Mouse (Mus musculus): ENCODE results near the gene Gm10272. TPM values are rescaled to one million over a fixed set of nuclear protein-coding genes. Genes with fewer than 3 reads are reported as not detected.
"Not testable (repeated sequence)": the region's sequence is repeated elsewhere in the genome, so short reads cannot be mapped to it uniquely, and the experiment has no call there.

Gene Gm10272
- polyA plus RNA-seq, 1 experiment from 2014 or later = not detected

GRCm38 (mm10) chr10:77750686-77751085 lies 44.3 kb downstream of the Gm10272 start:
- H3K4me2 ChIP-seq (ENCODE audit: low read length); H3K4me3 ChIP-seq (replicated peaks; ENCODE audit: low read length); H3K27ac ChIP-seq (ENCODE audit: low read length); H3K4me1 ChIP-seq (replicated peaks; ENCODE audit: control insufficient read depth, insufficient read depth, low read length); H3K36me3 ChIP-seq (ENCODE audit: control insufficient read depth, insufficient read depth); H3K9ac ChIP-seq (replicated peaks; ENCODE audit: low read depth, low read length); H3K27me3 ChIP-seq (replicated peaks; ENCODE audit: control insufficient read depth, insufficient read depth, low read length); H3K9me3 ChIP-seq (ENCODE audit: control insufficient read depth, low read length); ATAC-seq: not testable (repeated sequence)
- WGBS = 56% methylated on average over 1 of the region's 1 CpGs

- not testable (repeated sequence) for H3K4me2 ChIP-seq (ENCODE audit: low read length); ATAC-seq; H3K27ac ChIP-seq (ENCODE audit: low read length); H3K27me3 ChIP-seq (replicated peaks; ENCODE audit: control insufficient read depth, insufficient read depth, low read length); H3K4me3 ChIP-seq (replicated peaks; ENCODE audit: low read length); H3K4me1 ChIP-seq (replicated peaks; ENCODE audit: control insufficient read depth, insufficient read depth, low read length); H3K36me3 ChIP-seq (ENCODE audit: control insufficient read depth, insufficient read depth); H3K9me3 ChIP-seq (ENCODE audit: control insufficient read depth, low read length); H3K9ac ChIP-seq (replicated peaks; ENCODE audit: low read depth, low read length)
- 71% methylated on average over 1 of the region's 1 CpGs for WGBS
These were observed 44.8 kb downstream of the Gm10272 start, which contains the start of gene Gm9736 for GRCm38 (mm10) chr10:77751254-77751653. TSS of gene Gm9736 (minus strand) at chr10:77751354.

- ATAC-seq; H3K4me1 ChIP-seq (replicated peaks; ENCODE audit: control insufficient read depth, insufficient read depth, low read length); H3K27ac ChIP-seq (ENCODE audit: low read length); H3K9me3 ChIP-seq (ENCODE audit: control insufficient read depth, low read length); H3K27me3 ChIP-seq (replicated peaks; ENCODE audit: control insufficient read depth, insufficient read depth, low read length); H3K36me3 ChIP-seq (ENCODE audit: control insufficient read depth, insufficient read depth); H3K4me3 ChIP-seq (replicated peaks; ENCODE audit: low read length); H3K9ac ChIP-seq (replicated peaks; ENCODE audit: low read depth, low read length); H3K4me2 ChIP-seq (ENCODE audit: low read length): not testable (repeated sequence)
- 64% methylated on average over 3 of the region's 3 CpGs for WGBS
These were observed 45.9 kb downstream of the Gm10272 start for GRCm38 (mm10) chr10:77752312-77752711.

- Histone ChIP-seq H3K9ac (replicated peaks; ENCODE audit: low read depth, low read length) (no peak overlapping the region), H3K27ac (ENCODE audit: low read length) (no peak overlapping the region), H3K4me2 (ENCODE audit: low read length) (no peak overlapping the region), H3K4me1 (replicated peaks; ENCODE audit: control insufficient read depth, insufficient read depth, low read length) (no peaks in the 10 kb centered on the region), H3K4me3 (replicated peaks; ENCODE audit: low read length) (no peak overlapping the region), H3K36me3 (ENCODE audit: control insufficient read depth, insufficient read depth) (no peaks in the 10 kb centered on the region), H3K9me3 (ENCODE audit: control insufficient read depth, low read length) (no peaks in the 10 kb centered on the region), H3K27me3 (replicated peaks; ENCODE audit: control insufficient read depth, insufficient read depth, low read length) (no peaks in the 10 kb centered on the region)
- ATAC-seq = no peak
These were observed 47.0 kb downstream of the Gm10272 start for GRCm38 (mm10) chr10:77753448-77753847.

Other genes starting within 250 kb of the Gm10272 start
- 41.6 and 42.8 TPM in 2 replicates for gene Fam207a, start 190.8 kb upstream of the Gm10272 start, polyA plus RNA-seq (2015; fragmentation: Nextera tagmentation; extraction: Ambion mirVana)
- gene Itgb2, start 176.4 kb upstream of the Gm10272 start, polyA plus RNA-seq (2015; fragmentation: Nextera tagmentation; extraction: Ambion mirVana) = 0.80 and 0.85 TPM in 2 replicates
- gene Pttg1ip, start 124.9 kb upstream of the Gm10272 start, polyA plus RNA-seq (2015; fragmentation: Nextera tagmentation; extraction: Ambion mirVana) = 73.3 and 80.5 TPM in 2 replicates
- gene Sumo3, start 100.5 kb upstream of the Gm10272 start, polyA plus RNA-seq (2015; fragmentation: Nextera tagmentation; extraction: Ambion mirVana) = 335 and 349 TPM in 2 replicates
- 1.2 and 8.4 TPM in 2 replicates for gene Gm49325, start 100.4 kb upstream of the Gm10272 start, polyA plus RNA-seq (2015; fragmentation: Nextera tagmentation; extraction: Ambion mirVana)
- 107 and 114 TPM in 2 replicates for gene Ube2g2, start 84.4 kb upstream of the Gm10272 start, polyA plus RNA-seq (2015; fragmentation: Nextera tagmentation; extraction: Ambion mirVana)
- 0.30 and 0.39 TPM in 2 replicates for gene Tspear, start 20.1 kb upstream of the Gm10272 start, polyA plus RNA-seq (2015; fragmentation: Nextera tagmentation; extraction: Ambion mirVana)
- not detected in 2 replicates for gene Gm19402, start 15.9 kb upstream of the Gm10272 start, polyA plus RNA-seq (2015; fragmentation: Nextera tagmentation; extraction: Ambion mirVana)
- gene Gm9508, start 9.4 kb upstream of the Gm10272 start, polyA plus RNA-seq (2015; fragmentation: Nextera tagmentation; extraction: Ambion mirVana) = not detected in 2 replicates
- not detected in 2 replicates for gene Gm10024, start 4.8 kb downstream of the Gm10272 start, polyA plus RNA-seq (2015; fragmentation: Nextera tagmentation; extraction: Ambion mirVana)
- not detected in 2 replicates for gene Gm10142, start 9.2 kb downstream of the Gm10272 start, polyA plus RNA-seq (2015; fragmentation: Nextera tagmentation; extraction: Ambion mirVana)
- not detected in 2 replicates for gene Krtap12-1, start 14.0 kb downstream of the Gm10272 start, polyA plus RNA-seq (2015; fragmentation: Nextera tagmentation; extraction: Ambion mirVana)
- not detected in 2 replicates for gene Gm10100, start 19.9 kb downstream of the Gm10272 start, polyA plus RNA-seq (2015; fragmentation: Nextera tagmentation; extraction: Ambion mirVana)
- not detected in 2 replicates for gene Gm18596, start 36.0 kb downstream of the Gm10272 start, polyA plus RNA-seq (2015; fragmentation: Nextera tagmentation; extraction: Ambion mirVana)
- gene Gm9736, start 44.7 kb downstream of the Gm10272 start, polyA plus RNA-seq (2015; fragmentation: Nextera tagmentation; extraction: Ambion mirVana) = not detected in 2 replicates
- gene Gm3233, start 53.1 kb downstream of the Gm10272 start, polyA plus RNA-seq (2015; fragmentation: Nextera tagmentation; extraction: Ambion mirVana) = not detected in 2 replicates
- gene Gm3238, start 64.7 kb downstream of the Gm10272 start, polyA plus RNA-seq (2015; fragmentation: Nextera tagmentation; extraction: Ambion mirVana) = not detected in 2 replicates
- gene Gm7138, start 70.3 kb downstream of the Gm10272 start, polyA plus RNA-seq (2015; fragmentation: Nextera tagmentation; extraction: Ambion mirVana) = not detected in 2 replicates
- gene Gm3250, start 75.9 kb downstream of the Gm10272 start, polyA plus RNA-seq (2015; fragmentation: Nextera tagmentation; extraction: Ambion mirVana) = not detected in 2 replicates
- gene Gm7137, start 81.6 kb downstream of the Gm10272 start, polyA plus RNA-seq (2015; fragmentation: Nextera tagmentation; extraction: Ambion mirVana) = not detected in 2 replicates
- gene Gm9639, start 88.5 kb downstream of the Gm10272 start, polyA plus RNA-seq (2015; fragmentation: Nextera tagmentation; extraction: Ambion mirVana) = not detected in 2 replicates
- not detected in 2 replicates for gene Gm19668, start 92.5 kb downstream of the Gm10272 start, polyA plus RNA-seq (2015; fragmentation: Nextera tagmentation; extraction: Ambion mirVana)
- gene Gm9507, start 105.2 kb downstream of the Gm10272 start, polyA plus RNA-seq (2015; fragmentation: Nextera tagmentation; extraction: Ambion mirVana) = not detected in 2 replicates
- not detected in 2 replicates for gene Gm2696, start 108.1 kb downstream of the Gm10272 start, polyA plus RNA-seq (2015; fragmentation: Nextera tagmentation; extraction: Ambion mirVana)
- not detected in 2 replicates for gene Krtap10-4, start 120.5 kb downstream of the Gm10272 start, polyA plus RNA-seq (2015; fragmentation: Nextera tagmentation; extraction: Ambion mirVana)
- not detected in 2 replicates for gene Krtap10-10, start 129.3 kb downstream of the Gm10272 start, polyA plus RNA-seq (2015; fragmentation: Nextera tagmentation; extraction: Ambion mirVana)
- gene Gm36176, start 140.2 kb downstream of the Gm10272 start, polyA plus RNA-seq (2015; fragmentation: Nextera tagmentation; extraction: Ambion mirVana) = not detected in 2 replicates
- not detected in 2 replicates for gene Gm10318, start 146.2 kb downstream of the Gm10272 start, polyA plus RNA-seq (2015; fragmentation: Nextera tagmentation; extraction: Ambion mirVana)
- not detected in 2 replicates for gene Gm3285, start 155.3 kb downstream of the Gm10272 start, polyA plus RNA-seq (2015; fragmentation: Nextera tagmentation; extraction: Ambion mirVana)
- gene Lrrc3, start 195.9 kb downstream of the Gm10272 start, polyA plus RNA-seq (2015; fragmentation: Nextera tagmentation; extraction: Ambion mirVana) = 10.9 and 15.7 TPM in 2 replicates